Mouse (Mus musculus) limb, embryonic 13.5 days (tissue): ENCODE results near the gene Zfp53. TPM values are rescaled to one million over a fixed set of nuclear protein-coding genes. Genes with fewer than 3 reads are reported as not detected.

Experiments
- ATAC-seq: fragments of 200-750 bp; cut with Nextera tagmentation; 2 replicates; pipeline ENCODE4 v1.8.0; 2017; ENCODE audit warnings: low read depth, moderate number of reproducible peaks, moderate TSS enrichment; ENCODE audit not compliant: low FRiP score
- H3K27ac ChIP-seq: fragments of 300-500 bp; sonication (generic); 2 replicates; pipeline ENCODE4 v1.5.1; 2015; ENCODE audit warnings: inconsistent platforms, mild to moderate bottlenecking, moderate library complexity
- H3K27me3 ChIP-seq: fragments of 300-500 bp; sonication (generic); 2 replicates; pipeline ENCODE4 v1.6.1; 2015; ENCODE audit warnings: mild to moderate bottlenecking, inconsistent platforms
- H3K36me3 ChIP-seq: fragments of 300-500 bp; sonication (generic); 2 replicates; pipeline ENCODE4 v1.6.1; 2015; ENCODE audit warnings: inconsistent platforms, mild to moderate bottlenecking, moderate library complexity
- H3K4me1 ChIP-seq: fragments of 300-500 bp; sonication (generic); 2 replicates; pipeline ENCODE4 v1.6.1; 2015; ENCODE audit warnings: inconsistent platforms
- H3K4me2 ChIP-seq: fragments of 300-500 bp; sonication (generic); replicated peaks from 2 replicates; pipeline ENCODE4 v1.6.1; 2015; ENCODE audit warnings: inconsistent platforms, mild to moderate bottlenecking, moderate library complexity
- H3K4me3 ChIP-seq: fragments of 300-500 bp; sonication (generic); 2 replicates; pipeline ENCODE4 v1.5.1; 2015; ENCODE audit warnings: moderate library complexity, mild to moderate bottlenecking, inconsistent platforms
- H3K9ac ChIP-seq: fragments of 300-500 bp; sonication (generic); 2 replicates; pipeline ENCODE4 v1.6.1; 2015; ENCODE audit warnings: mild to moderate bottlenecking, inconsistent platforms
- H3K9me3 ChIP-seq: fragments of 300-500 bp; sonication (generic); 2 replicates; pipeline ENCODE4 v1.6.1; 2016; ENCODE audit warnings: inconsistent platforms
- WGBS: fragments of 180-500 bp; shearing (Covaris S2); methylation state at CpG from one replicate; pipeline ENCODE4 v1.1.7; 2015; 5-methylcytosine and 5-hydroxymethylcytosine counted together
- polyA plus RNA-seq: library from polyadenylated mRNA; unstranded; fragments of >200 nt; fragmentation: Nextera tagmentation; extraction: Ambion mirVana; gene quantifications from 2 replicates; pipeline ENCODE4 v1.2.1, GENCODE M21; 2015

Zfp53 gene
- polyA plus RNA-seq, 1 experiment from 2014 or later = 12.4 TPM

GRCm38 (mm10) chr17:21532101-21532951 lies 43.5 kb downstream of the Zfp53 start:
- under 1% methylated on average over 54 of the region's 54 CpGs for WGBS

GRCm38 (mm10) chr17:21533961-21534360 lies 45.2 kb downstream of the Zfp53 start:
- Histone ChIP-seq H3K4me1 (peaks cover 24% of the 10 kb centered on the region), H3K36me3 (no peaks in the 10 kb centered on the region), H3K4me3 (no peak overlapping the region), H3K9me3 (no peaks in the 10 kb centered on the region), H3K4me2 (0 out of 2 replicates have a peak overlapping the region, but pooled peaks have one; percentile 3), H3K27ac (no peak overlapping the region), H3K27me3 (no peaks in the 10 kb centered on the region), H3K9ac (no peak overlapping the region)
- no peak for ATAC-seq
- 92% methylated on average over 1 of the region's 1 CpGs for WGBS

More at GRCm38 (mm10) chr17:21532101-21532951, 43.5 kb downstream of the Zfp53 start:
- Histone ChIP-seq H3K4me2 (peak overlapping the region; percentile 71), H3K4me1 (peaks cover 24% of the 10 kb centered on the region), H3K27me3 (no peaks in the 10 kb centered on the region), H3K36me3 (no peaks in the 10 kb centered on the region), H3K9me3 (no peaks in the 10 kb centered on the region), H3K9ac (peak overlapping the region; percentile 84), H3K4me3 (peak overlapping the region; percentile 60), H3K27ac (peak overlapping the region; percentile 90)
- ATAC-seq = peak; percentile 89

- Histone ChIP-seq H3K4me3 (peak overlapping the region; percentile 58; the same call in 1 of the 2 replicates), H3K4me1 (peaks cover 24% of the 10 kb centered on the region), H3K9ac (0 out of 2 replicates have a peak overlapping the region, but pooled peaks have one; percentile 71), H3K4me2 (peak overlapping the region; percentile 78), H3K9me3 (no peaks in the 10 kb centered on the region), H3K27me3 (no peaks in the 10 kb centered on the region), H3K27ac (peak overlapping the region; percentile 22; the same call in 1 of the 2 replicates), H3K36me3 (no peaks in the 10 kb centered on the region)
- peak; percentile 34; the same call in 1 of the 2 replicates for ATAC-seq
- 18% methylated on average over 4 of the region's 4 CpGs for WGBS
Observed at GRCm38 (mm10) chr17:21534460-21535095, 45.8 kb downstream of the Zfp53 start.

- Histone ChIP-seq H3K9me3 (no peaks in the 10 kb centered on the region), H3K36me3 (no peaks in the 10 kb centered on the region), H3K27ac (peak within 1 kb of the TSS; percentile 69), H3K9ac (peak within 1 kb of the TSS; percentile 71), H3K4me2 (peak within 1 kb of the TSS; percentile 78), H3K4me1 (peaks cover 24% of the 10 kb centered on the region), H3K27me3 (no peaks in the 10 kb centered on the region), H3K4me3 (peak within 1 kb of the TSS; percentile 58)
- WGBS = 4% methylated on average over 21 of the region's 21 CpGs
- peak; percentile 83 for ATAC-seq
Observed at GRCm38 (mm10) chr17:21535096-21536001, 46.6 kb downstream of the Zfp53 start, which contains the start of gene Zfp52. Zfp52 (plus strand) TSS chr17:21535539.

GRCm38 (mm10) chr17:21536096-21536495 lies 47.3 kb downstream of the Zfp53 start:
- Histone ChIP-seq H3K4me3 (peak overlapping the region; percentile 58), H3K4me1 (peaks cover 24% of the 10 kb centered on the region), H3K27ac (no peak overlapping the region), H3K27me3 (no peaks in the 10 kb centered on the region), H3K4me2 (peak overlapping the region; percentile 78), H3K9me3 (no peaks in the 10 kb centered on the region), H3K36me3 (no peaks in the 10 kb centered on the region), H3K9ac (peak overlapping the region; percentile 71)
- no peak for ATAC-seq
- WGBS = 40% methylated on average over 7 of the region's 7 CpGs

GRCm38 (mm10) chr17:21536676-21537075 lies 47.9 kb downstream of the Zfp53 start:
- no peaks in the 10 kb centered on the region for H3K9me3 ChIP-seq
- peaks cover 19% of the 10 kb centered on the region for H3K4me1 ChIP-seq
- H3K4me2 ChIP-seq = no peak overlapping the region
- no peak overlapping the region for H3K4me3 ChIP-seq
- no peaks in the 10 kb centered on the region for H3K27me3 ChIP-seq
- H3K27ac ChIP-seq = no peak overlapping the region
- WGBS = 74% methylated on average over 2 of the region's 2 CpGs
- H3K36me3 ChIP-seq = no peaks in the 10 kb centered on the region
- no peak overlapping the region for H3K9ac ChIP-seq
- ATAC-seq = no peak

GRCm38 (mm10) chr17:21557831-21558230 lies 69.0 kb downstream of the Zfp53 start:
- no peaks in the 10 kb centered on the region for H3K4me1 ChIP-seq
- ATAC-seq = no peak
- no peak overlapping the region for H3K9ac ChIP-seq
- H3K27me3 ChIP-seq = no peaks in the 10 kb centered on the region
- no peak overlapping the region for H3K27ac ChIP-seq
- H3K4me3 ChIP-seq = no peak overlapping the region
- WGBS = 90% methylated on average over 2 of the region's 2 CpGs
- H3K4me2 ChIP-seq = no peak overlapping the region
- peaks cover 19% of the 10 kb centered on the region for H3K36me3 ChIP-seq
- H3K9me3 ChIP-seq = no peaks in the 10 kb centered on the region

Other genes starting within 250 kb of the Zfp53 start
- gene Vmn1r235, start 232.6 kb upstream of the Zfp53 start, polyA plus RNA-seq = not detected in 2 replicates
- gene Vmn1r236, start 206.1 kb upstream of the Zfp53 start, polyA plus RNA-seq = not detected in 2 replicates
- gene Vmn1r237, start 177.1 kb upstream of the Zfp53 start, polyA plus RNA-seq = not detected in 2 replicates
- gene Zfp677, start 105.2 kb upstream of the Zfp53 start, polyA plus RNA-seq = 3.5 and 4.6 TPM in 2 replicates
- gene Zfp54, start 65.8 kb upstream of the Zfp53 start, polyA plus RNA-seq = 4.1 and 4.8 TPM in 2 replicates
- 17.3 and 18.0 TPM in 2 replicates for gene Zfp51, start 38.6 kb upstream of the Zfp53 start, polyA plus RNA-seq
- 4.9 and 5.1 TPM in 2 replicates for gene Zfp52, start 46.5 kb downstream of the Zfp53 start, polyA plus RNA-seq
- gene Zfp948, start 78.0 kb downstream of the Zfp53 start, polyA plus RNA-seq = 16.9 and 17.9 TPM in 2 replicates
- gene Zfp983, start 161.6 kb downstream of the Zfp53 start, polyA plus RNA-seq = 5.7 and 6.3 TPM in 2 replicates
- 7.6 and 8.0 TPM in 2 replicates for gene Gm10226, start 202.9 kb downstream of the Zfp53 start, polyA plus RNA-seq
- 16.1 and 17.4 TPM in 2 replicates for gene Zfp760, start 218.7 kb downstream of the Zfp53 start, polyA plus RNA-seq
- gene Zfp229, start 241.8 kb downstream of the Zfp53 start, polyA plus RNA-seq = 7.5 and 8.5 TPM in 2 replicates